Mouse (Mus musculus) heart, adult 18-20 months (tissue): Measurements from ENCODE around the gene Ubald2. TPM values are rescaled to one million over a fixed set of nuclear protein-coding genes. Genes with fewer than 3 reads are reported as not detected.
"Not testable (repeated sequence)": the region's sequence is repeated elsewhere in the genome, so short reads cannot be mapped to it uniquely, and the experiment has no call there.

Source experiments
- DNase-seq, 2 experiments: peaks; one replicate each; pipeline ENCODE4 v3.0.0; 2021 to 2022; ENCODE audit warnings: mixed read lengths in 1 of 2
- total RNA-seq, 2 experiments: library from RNA; stranded (reverse); gene quantifications; 2 replicates each; pipeline ENCODE4 v1.2.3; 2021

Ubald2 gene
- total RNA-seq, 2 experiments from 2014 or later = 32.0 to 33.3 TPM

- peak; percentile 62 to 71 for DNase-seq
These were observed 17.5 kb upstream of the Ubald2 start for GRCm38 (mm10) chr11:116416196-116416943.

GRCm38 (mm10) chr11:116417054-116417453, 16.8 kb upstream of the Ubald2 start:
- no peak for DNase-seq

GRCm38 (mm10) chr11:116418194-116418840, 15.6 kb upstream of the Ubald2 start:
- peak; percentile 44 to 49 for DNase-seq

- DNase-seq = peak in 1 of 2 experiments; percentile 33
These were observed 14.9 kb upstream of the Ubald2 start for GRCm38 (mm10) chr11:116418841-116419462.

- no peak for DNase-seq
These were observed 12.8 kb upstream of the Ubald2 start for GRCm38 (mm10) chr11:116421102-116421501.

- no peak for DNase-seq
These were observed 11.3 kb upstream of the Ubald2 start for GRCm38 (mm10) chr11:116422562-116422961.

GRCm38 (mm10) chr11:116423214-116423613, 10.7 kb upstream of the Ubald2 start:
- DNase-seq = no peak

- peak; percentile 37 to 75 for DNase-seq
These were observed 9.9 kb upstream of the Ubald2 start for GRCm38 (mm10) chr11:116423782-116424620.

GRCm38 (mm10) chr11:116424621-116425407, 9.1 kb upstream of the Ubald2 start:
- no peak for DNase-seq

GRCm38 (mm10) chr11:116426328-116426727, 7.6 kb upstream of the Ubald2 start:
- not testable (repeated sequence) for DNase-seq

GRCm38 (mm10) chr11:116426852-116427575, 6.9 kb upstream of the Ubald2 start:
- DNase-seq = no peak

GRCm38 (mm10) chr11:116428872-116429859, 4.7 kb upstream of the Ubald2 start:
- no peak for DNase-seq

GRCm38 (mm10) chr11:116429862-116430613, 3.9 kb upstream of the Ubald2 start:
- no peak for DNase-seq

GRCm38 (mm10) chr11:116430723-116431427, 3.0 kb upstream of the Ubald2 start:
- DNase-seq = no peak

- no peak for DNase-seq
These were observed 2.3 kb upstream of the Ubald2 start for GRCm38 (mm10) chr11:116431428-116432077.

- DNase-seq = no peak
These were observed 1.8 kb upstream of the Ubald2 start for GRCm38 (mm10) chr11:116432127-116432526.

GRCm38 (mm10) chr11:116432593-116433355, 1.1 kb upstream of the Ubald2 start:
- DNase-seq = no peak
